Mouse (Mus musculus) midbrain, embryonic 16.5 days (tissue): ENCODE data around the gene AI464131. TPM values are rescaled to one million over a fixed set of nuclear protein-coding genes. Genes with fewer than 3 reads are reported as not detected.
A peak's percentile ranks its signal among the peaks of the same experiment; 100 is the strongest.

Experiments used
- ATAC-seq: fragments of 200-750 bp; cut with Nextera tagmentation; 2 replicates; pipeline ENCODE4 v1.8.0; 2017; ENCODE audit warnings: moderate TSS enrichment
- H3K27ac ChIP-seq: fragments of 300-500 bp; sonication (generic); 2 replicates; pipeline ENCODE4 v1.5.1; 2014; ENCODE audit warnings: mild to moderate bottlenecking, low read length, mixed read lengths
- H3K27me3 ChIP-seq: fragments of 300-500 bp; sonication (generic); 2 replicates; pipeline ENCODE4 v1.6.1; 2014; ENCODE audit warnings: low read depth, low read length, mixed read lengths; ENCODE audit not compliant: control insufficient read depth, insufficient read depth
- H3K36me3 ChIP-seq: fragments of 300-500 bp; sonication (generic); 2 replicates; pipeline ENCODE4 v1.6.1; 2014; ENCODE audit warnings: mild to moderate bottlenecking, low read length, moderate library complexity, mixed read lengths; ENCODE audit not compliant: control insufficient read depth, insufficient read depth
- H3K4me1 ChIP-seq: fragments of 300-500 bp; sonication (generic); 2 replicates; pipeline ENCODE4 v1.6.1; 2014; ENCODE audit warnings: mild to moderate bottlenecking, low read length, mixed read lengths; ENCODE audit not compliant: control insufficient read depth, insufficient read depth
- H3K4me2 ChIP-seq: fragments of 300-500 bp; sonication (generic); 2 replicates; pipeline ENCODE4 v1.6.1; 2014; ENCODE audit warnings: mild to moderate bottlenecking, low read length, mixed read lengths
- H3K4me3 ChIP-seq: fragments of 300-500 bp; sonication (generic); 2 replicates; pipeline ENCODE4 v1.5.1; 2014; ENCODE audit warnings: low read depth, mild to moderate bottlenecking, low read length, moderate library complexity, mixed read lengths
- H3K9ac ChIP-seq: fragments of 300-500 bp; sonication (generic); 2 replicates; pipeline ENCODE4 v1.6.1; 2014; ENCODE audit warnings: low read depth, low read length, mixed read lengths
- H3K9me3 ChIP-seq: fragments of 300-500 bp; sonication (generic); replicated peaks from 2 replicates; pipeline ENCODE4 v1.6.1; 2014; ENCODE audit warnings: mild to moderate bottlenecking, low read length, mixed read lengths; ENCODE audit not compliant: control insufficient read depth, poor library complexity, severe bottlenecking
- WGBS: fragments of 180-500 bp; shearing (Covaris S2); extraction: QIAGEN DNeasy Blood & Tissue Kit; methylation state at CpG from one replicate; pipeline ENCODE4 v1.1.7; 2014; 5-methylcytosine and 5-hydroxymethylcytosine counted together
- polyA plus RNA-seq: library from polyadenylated mRNA; unstranded; fragments of >200 nt; fragmentation: Nextera tagmentation; extraction: Ambion mirVana; gene quantifications from 2 replicates; pipeline ENCODE4 v1.2.1, GENCODE M21; 2015

Gene AI464131
- polyA plus RNA-seq, 1 experiment from 2014 or later, result 11.6 TPM

- Histone ChIP-seq H3K4me1 (peaks cover 10% of the 10 kb centered on the region), H3K4me2 (peak overlapping the region; percentile 19; the same call in 1 of the 2 replicates), H3K27me3 (no peaks in the 10 kb centered on the region), H3K9ac (peak overlapping the region; percentile 48; the same call in 1 of the 2 replicates), H3K36me3 (no peaks in the 10 kb centered on the region; the same call in 1 of the 2 replicates), H3K4me3 (no peak overlapping the region), H3K27ac (peak overlapping the region; percentile 52; the same call in 1 of the 2 replicates), H3K9me3 (no peaks in the 10 kb centered on the region)
- ATAC-seq, result no peak
- 14% methylated on average over 8 of the region's 8 CpGs for WGBS
Observed at GRCm38 (mm10) chr4:41513714-41514113, 10.8 kb upstream of the AI464131 start.

GRCm38 (mm10) chr4:41513309-41513708, 10.4 kb upstream of the AI464131 start:
- WGBS, result 16% methylated on average over 4 of the region's 4 CpGs
- Histone ChIP-seq H3K4me2 (peak overlapping the region; percentile 19; the same call in 1 of the 2 replicates), H3K4me1 (peaks cover 10% of the 10 kb centered on the region), H3K4me3 (no peak overlapping the region), H3K36me3 (no peaks in the 10 kb centered on the region; the same call in 1 of the 2 replicates), H3K27me3 (no peaks in the 10 kb centered on the region), H3K9ac (0 out of 2 replicates have a peak overlapping the region, but pooled peaks have one; percentile 48), H3K9me3 (no peaks in the 10 kb centered on the region), H3K27ac (peak overlapping the region; percentile 52; the same call in 1 of the 2 replicates)
- ATAC-seq, result no peak

GRCm38 (mm10) chr4:41507998-41508397, 5.1 kb upstream of the AI464131 start:
- no peak for ATAC-seq
- H3K4me3 ChIP-seq, result no peak overlapping the region
- no peaks in the 10 kb centered on the region for H3K9me3 ChIP-seq
- H3K27me3 ChIP-seq, result no peaks in the 10 kb centered on the region
- 41% methylated on average over 7 of the region's 7 CpGs for WGBS
- no peaks in the 10 kb centered on the region for H3K36me3 ChIP-seq
- peak overlapping the region; percentile 84; the same call in 1 of the 2 replicates for H3K4me2 ChIP-seq
- H3K27ac ChIP-seq, result no peak overlapping the region
- H3K4me1 ChIP-seq, result peaks cover 9% of the 10 kb centered on the region
- no peak overlapping the region for H3K9ac ChIP-seq

- no peaks in the 10 kb centered on the region for H3K36me3 ChIP-seq
- H3K27me3 ChIP-seq, result 0 out of 2 replicates have a peak, but pooled peaks cover under 1% of the 10 kb centered on the region
- peak overlapping the region; percentile 84 for H3K4me2 ChIP-seq
- no peaks in the 10 kb centered on the region for H3K9me3 ChIP-seq
- WGBS, result 1% methylated on average over 22 of the region's 22 CpGs
- H3K4me1 ChIP-seq, result peaks cover 13% of the 10 kb centered on the region; the same call in 1 of the 2 replicates
- ATAC-seq, result peak; percentile 43; the same call in 1 of the 2 replicates
- peak overlapping the region; percentile 72 for H3K9ac ChIP-seq
- peak overlapping the region; percentile 62 for H3K27ac ChIP-seq
- peak overlapping the region; percentile 50 for H3K4me3 ChIP-seq
Observed at GRCm38 (mm10) chr4:41507326-41507924, 4.5 kb upstream of the AI464131 start.

GRCm38 (mm10) chr4:41506906-41507305, 4.0 kb upstream of the AI464131 start:
- Histone ChIP-seq H3K36me3 (no peaks in the 10 kb centered on the region), H3K9me3 (no peaks in the 10 kb centered on the region), H3K4me1 (peaks cover 14% of the 10 kb centered on the region; the same call in 1 of the 2 replicates), H3K27me3 (peaks cover 5% of the 10 kb centered on the region; the same call in 1 of the 2 replicates), H3K27ac (peak overlapping the region; percentile 62), H3K9ac (peak overlapping the region; percentile 72), H3K4me2 (peak overlapping the region; percentile 84), H3K4me3 (peak overlapping the region; percentile 50)
- ATAC-seq, result peak; percentile 65
- WGBS, result under 1% methylated on average over 29 of the region's 29 CpGs

GRCm38 (mm10) chr4:41506156-41506555, 3.3 kb upstream of the AI464131 start:
- H3K4me1 ChIP-seq, result peaks cover 14% of the 10 kb centered on the region; the same call in 1 of the 2 replicates
- no peak overlapping the region for H3K4me3 ChIP-seq
- H3K9ac ChIP-seq, result no peak overlapping the region
- no peak overlapping the region for H3K27ac ChIP-seq
- WGBS, result 8% methylated on average over 13 of the region's 13 CpGs
- H3K36me3 ChIP-seq, result no peaks in the 10 kb centered on the region
- no peaks in the 10 kb centered on the region for H3K9me3 ChIP-seq
- H3K27me3 ChIP-seq, result peaks cover 10% of the 10 kb centered on the region
- peak overlapping the region; percentile 84 for H3K4me2 ChIP-seq
- ATAC-seq, result no peak

- WGBS, result 55% methylated on average over 11 of the region's 11 CpGs
- Histone ChIP-seq H3K4me2 (no peak overlapping the region), H3K4me3 (no peak overlapping the region), H3K4me1 (peaks cover 14% of the 10 kb centered on the region; the same call in 1 of the 2 replicates), H3K36me3 (no peaks in the 10 kb centered on the region), H3K9ac (no peak overlapping the region), H3K27me3 (peaks cover 19% of the 10 kb centered on the region), H3K9me3 (no peaks in the 10 kb centered on the region), H3K27ac (no peak overlapping the region)
- no peak for ATAC-seq
Observed at GRCm38 (mm10) chr4:41505131-41505551, 2.3 kb upstream of the AI464131 start.

GRCm38 (mm10) chr4:41504325-41504724, 1.4 kb upstream of the AI464131 start:
- H3K36me3 ChIP-seq, result no peaks in the 10 kb centered on the region
- peaks cover 27% of the 10 kb centered on the region for H3K27me3 ChIP-seq
- H3K9ac ChIP-seq, result no peak overlapping the region
- H3K9me3 ChIP-seq, result no peaks in the 10 kb centered on the region
- H3K4me2 ChIP-seq, result no peak overlapping the region
- H3K27ac ChIP-seq, result no peak overlapping the region
- WGBS, result 75% methylated on average over 5 of the region's 5 CpGs
- ATAC-seq, result no peak
- peaks cover 14% of the 10 kb centered on the region; the same call in 1 of the 2 replicates for H3K4me1 ChIP-seq
- no peak overlapping the region for H3K4me3 ChIP-seq
